Mouse (Mus musculus) olfactory bulb, adult 2 months (tissue): Measurements from ENCODE around the gene Cpne6.

Experiments
- CTCF ChIP-seq: fragments of 200-500 bp; IDR thresholded peaks from 2 replicates; pipeline ENCODE4 v1.5.1; 2012; ENCODE audit warnings: low read depth, mild to moderate bottlenecking, low read length, moderate library complexity; ENCODE audit not compliant: insufficient read depth
- POLR2A ChIP-seq: fragments of 200-500 bp; IDR thresholded peaks from 2 replicates; pipeline ENCODE4 v1.6.1; 2012; ENCODE audit warnings: mild to moderate bottlenecking, low read depth, low read length, moderate library complexity; ENCODE audit not compliant: insufficient read depth

- TF ChIP-seq CTCF = no peak
- no peak for TF ChIP-seq POLR2A
Measured at GRCm38 (mm10) chr14:55469041-55469440, 41.2 kb upstream of the Cpne6 start.
